Mouse (Mus musculus) MEL (cell line): ENCODE measurements around the gene Gm49378. TPM values are rescaled to one million over a fixed set of nuclear protein-coding genes. Genes with fewer than 3 reads are reported as not detected.

Source experiments
- DNase-seq: peaks from one replicate; pipeline ENCODE4 v3.0.0; 2011; ENCODE audit warnings: low read depth, low spot score
- H3K27ac ChIP-seq: 2 replicates; pipeline ENCODE4 v1.5.1; 2012; ENCODE audit warnings: low read depth, mild to moderate bottlenecking, control low read depth, low read length, moderate library complexity; ENCODE audit not compliant: control insufficient read depth
- H3K27me3 ChIP-seq, 2 experiments: fragments of 150-350 bp in 1 of 2; sonication (generic) in 1 of 2; 2 replicates each; pipeline ENCODE4 v1.6.1; 2012; ENCODE audit warnings: low read length in 2 of 2, mild to moderate bottlenecking in 2 of 2, improper control_type of control experiment in 1 of 2, moderate library complexity in 1 of 2; ENCODE audit not compliant: insufficient read depth in 2 of 2, control insufficient read depth in 1 of 2
- H3K36me3 ChIP-seq, 2 experiments: 2 replicates each; pipeline ENCODE4 v1.6.1; 2012 to 2014; ENCODE audit warnings: low read length in 2 of 2, improper control_type of control experiment in 1 of 2, inconsistent platforms in 1 of 2, mild to moderate bottlenecking in 1 of 2; ENCODE audit not compliant: insufficient read depth in 2 of 2, control insufficient read depth in 1 of 2
- H3K4me1 ChIP-seq, 2 experiments: fragments of 150-350 bp in 1 of 2; sonication (generic) in 1 of 2; 2 replicates each; pipeline ENCODE4 v1.6.1; 2012; ENCODE audit warnings: low read length in 2 of 2, improper control_type of control experiment in 1 of 2, mild to moderate bottlenecking in 1 of 2; ENCODE audit not compliant: insufficient read depth in 2 of 2, control insufficient read depth in 1 of 2
- H3K4me3 ChIP-seq, 2 experiments: fragments of 150-350 bp in 1 of 2; sonication (generic) in 1 of 2; 2 replicates each; pipeline ENCODE4 v1.5.1; 2012; ENCODE audit warnings: low read depth in 2 of 2, low read length in 2 of 2, mild to moderate bottlenecking in 2 of 2, moderate library complexity in 2 of 2, control low read depth in 1 of 2, improper control_type of control experiment in 1 of 2; ENCODE audit not compliant: control insufficient read depth in 1 of 2, insufficient read depth in 1 of 2
- H3K79me2 ChIP-seq: 2 replicates; pipeline ENCODE4 v1.6.1; 2012; ENCODE audit warnings: mild to moderate bottlenecking, low read length, moderate library complexity; ENCODE audit not compliant: control insufficient read depth, poor library complexity, insufficient read depth
- H3K9ac ChIP-seq: 2 replicates; pipeline ENCODE4 v1.6.1; 2012; ENCODE audit warnings: low read depth, mild to moderate bottlenecking, control low read depth, low read length, moderate library complexity; ENCODE audit not compliant: control insufficient read depth, poor library complexity, severe bottlenecking
- H3K9me3 ChIP-seq: fragments of 150-350 bp; sonication (generic); replicated peaks from 2 replicates; pipeline ENCODE4 v1.6.1; 2012; ENCODE audit warnings: mild to moderate bottlenecking, low read length, improper control_type of control experiment, moderate library complexity; ENCODE audit not compliant: insufficient read depth
- CHD1 ChIP-seq: IDR thresholded peaks from 2 replicates; pipeline ENCODE4 v1.6.1; 2012; ENCODE audit warnings: low read depth, mild to moderate bottlenecking, inconsistent platforms, low read length, improper control_type of control experiment
- CHD2 ChIP-seq: IDR thresholded peaks from 2 replicates; pipeline ENCODE4 v1.6.1; 2011; ENCODE audit warnings: low read length, improper control_type of control experiment
- E2F4 ChIP-seq: IDR thresholded peaks from 2 replicates; pipeline ENCODE4 v1.6.1; 2011; ENCODE audit warnings: low read depth, low read length, improper control_type of control experiment, borderline replicate concordance
- ELF1 ChIP-seq: IDR thresholded peaks from 2 replicates; pipeline ENCODE4 v1.6.1; 2014; ENCODE audit warnings: low read depth, mild to moderate bottlenecking, inconsistent platforms, low read length, improper control_type of control experiment, moderate library complexity
- ETS1 ChIP-seq: IDR thresholded peaks from 2 replicates; pipeline ENCODE4 v1.6.1; 2012; ENCODE audit warnings: low read depth, mild to moderate bottlenecking, inconsistent platforms, low read length, improper control_type of control experiment, moderate library complexity
- HCFC1 ChIP-seq: IDR thresholded peaks from 2 replicates; pipeline ENCODE4 v1.6.1; 2012; ENCODE audit warnings: low read depth, mild to moderate bottlenecking, inconsistent platforms, low read length, improper control_type of control experiment, moderate library complexity
- JUND ChIP-seq: IDR thresholded peaks from 2 replicates; pipeline ENCODE4 v1.6.1; 2011; ENCODE audit warnings: low read depth, mild to moderate bottlenecking, improper control_type of control experiment, low read length
- KAT2A ChIP-seq: conservative IDR thresholded peaks from 2 replicates; pipeline ENCODE4 v1.6.1; 2012; ENCODE audit warnings: low read depth, low read length, improper control_type of control experiment, inconsistent platforms
- MAFK ChIP-seq: IDR thresholded peaks from 2 replicates; pipeline ENCODE4 v1.6.1; 2011; ENCODE audit warnings: low read depth, mild to moderate bottlenecking, low read length, improper control_type of control experiment, borderline replicate concordance
- MAX ChIP-seq: IDR thresholded peaks from 2 replicates; pipeline ENCODE4 v1.6.1; 2011; ENCODE audit warnings: low read length, improper control_type of control experiment
- MAZ ChIP-seq: IDR thresholded peaks from 2 replicates; pipeline ENCODE4 v1.6.1; 2012; ENCODE audit warnings: low read depth, mild to moderate bottlenecking, inconsistent platforms, low read length, improper control_type of control experiment
- MEF2A ChIP-seq: IDR thresholded peaks from 2 replicates; pipeline ENCODE4 v1.6.1; 2014; ENCODE audit warnings: low read depth, mild to moderate bottlenecking, inconsistent platforms, low read length, improper control_type of control experiment; ENCODE audit not compliant: poor library complexity, insufficient replicate concordance, severe bottlenecking; ENCODE audit errors: extremely low read depth
- MXI1 ChIP-seq: IDR thresholded peaks from 2 replicates; pipeline ENCODE4 v1.6.1; 2011; ENCODE audit warnings: mild to moderate bottlenecking, low read depth, low read length, improper control_type of control experiment
- MYB ChIP-seq: IDR thresholded peaks from 2 replicates; pipeline ENCODE4 v1.6.1; 2011; ENCODE audit warnings: mild to moderate bottlenecking, low read depth, low read length, improper control_type of control experiment
- MYC ChIP-seq: IDR thresholded peaks from 2 replicates; pipeline ENCODE4 v1.6.1; 2011; ENCODE audit warnings: low read depth, mild to moderate bottlenecking, low read length, improper control_type of control experiment, moderate library complexity
- NELFE ChIP-seq: IDR thresholded peaks from 2 replicates; pipeline ENCODE4 v1.6.1; 2011; ENCODE audit warnings: low read depth, low read length, improper control_type of control experiment
- NRF1 ChIP-seq: IDR thresholded peaks from 2 replicates; pipeline ENCODE4 v1.6.1; 2014; ENCODE audit warnings: low read depth, mild to moderate bottlenecking, inconsistent platforms, low read length, improper control_type of control experiment, moderate library complexity; ENCODE audit not compliant: poor library complexity, insufficient read depth, severe bottlenecking
- POLR2AphosphoS5 ChIP-seq: IDR thresholded peaks from 2 replicates; pipeline ENCODE4 v1.6.1; 2012; ENCODE audit warnings: low read depth, borderline replicate concordance, mild to moderate bottlenecking, inconsistent platforms, low read length, moderate library complexity, mixed read lengths
- RAD21 ChIP-seq: IDR thresholded peaks from 2 replicates; pipeline ENCODE4 v1.6.1; 2011; ENCODE audit warnings: mild to moderate bottlenecking, low read depth, low read length, improper control_type of control experiment
- RCOR1 ChIP-seq: IDR thresholded peaks from 2 replicates; pipeline ENCODE4 v1.6.1; 2012; ENCODE audit warnings: low read depth, mild to moderate bottlenecking, inconsistent platforms, low read length, improper control_type of control experiment
- SIN3A ChIP-seq: IDR thresholded peaks from 2 replicates; pipeline ENCODE4 v1.6.1; 2012; ENCODE audit warnings: low read length, improper control_type of control experiment, inconsistent platforms
- TAL1 ChIP-seq: IDR thresholded peaks from 2 replicates; pipeline ENCODE4 v1.6.1; 2012; ENCODE audit warnings: mild to moderate bottlenecking, inconsistent platforms, low read length, moderate library complexity, mixed read lengths
- TCF12 ChIP-seq: IDR thresholded peaks from 2 replicates; pipeline ENCODE4 v1.6.1; 2014; ENCODE audit warnings: low read depth, mild to moderate bottlenecking, inconsistent platforms, low read length, improper control_type of control experiment, moderate library complexity
- UBTF ChIP-seq: IDR thresholded peaks from 2 replicates; pipeline ENCODE4 v1.6.1; 2012; ENCODE audit warnings: low read depth, mild to moderate bottlenecking, inconsistent platforms, low read length, improper control_type of control experiment, moderate library complexity, borderline replicate concordance; ENCODE audit not compliant: insufficient read depth
- USF1 ChIP-seq: IDR thresholded peaks from 2 replicates; pipeline ENCODE4 v1.6.1; 2014; ENCODE audit warnings: low read depth, mild to moderate bottlenecking, inconsistent platforms, low read length, improper control_type of control experiment, moderate library complexity
- ZKSCAN1 ChIP-seq: IDR thresholded peaks from 2 replicates; pipeline ENCODE4 v1.6.1; 2012; ENCODE audit warnings: low read depth, mild to moderate bottlenecking, inconsistent platforms, low read length, improper control_type of control experiment, moderate library complexity
- ZMIZ1 ChIP-seq: IDR thresholded peaks from 2 replicates; pipeline ENCODE4 v1.6.1; 2012; ENCODE audit warnings: low read depth, mild to moderate bottlenecking, inconsistent platforms, low read length, improper control_type of control experiment, moderate library complexity
- ZNF384 ChIP-seq: IDR thresholded peaks from 2 replicates; pipeline ENCODE4 v1.6.1; 2012; ENCODE audit warnings: low read depth, mild to moderate bottlenecking, inconsistent platforms, low read length, improper control_type of control experiment
- polyA plus RNA-seq, 2 experiments: library from polyadenylated mRNA; stranded (reverse) in 1 of 2; unstranded in 1 of 2; fragments of >175 nt in 1 of 2; fragments of >200 nt in 1 of 2; gene quantifications; 2 replicates each; pipeline versions ENCODE4 v1.2.1 to v1.2.4; 2012; ENCODE audit warnings: low replicate concordance in 2 of 2, low read depth in 1 of 2; ENCODE audit not compliant: insufficient read length in 2 of 2, insufficient read depth in 1 of 2, missing spikeins in 1 of 2
- total RNA-seq: library from RNA; depleted of rRNA; stranded (reverse); fragments of 300-350 nt; gene quantifications from 2 replicates; pipeline ENCODE4 v1.2.3, GENCODE M21; 2012

Gm49378 gene
- total and polyA plus RNA-seq, 3 experiments, result 4.6 TPM; not detected in 2

DNA sequence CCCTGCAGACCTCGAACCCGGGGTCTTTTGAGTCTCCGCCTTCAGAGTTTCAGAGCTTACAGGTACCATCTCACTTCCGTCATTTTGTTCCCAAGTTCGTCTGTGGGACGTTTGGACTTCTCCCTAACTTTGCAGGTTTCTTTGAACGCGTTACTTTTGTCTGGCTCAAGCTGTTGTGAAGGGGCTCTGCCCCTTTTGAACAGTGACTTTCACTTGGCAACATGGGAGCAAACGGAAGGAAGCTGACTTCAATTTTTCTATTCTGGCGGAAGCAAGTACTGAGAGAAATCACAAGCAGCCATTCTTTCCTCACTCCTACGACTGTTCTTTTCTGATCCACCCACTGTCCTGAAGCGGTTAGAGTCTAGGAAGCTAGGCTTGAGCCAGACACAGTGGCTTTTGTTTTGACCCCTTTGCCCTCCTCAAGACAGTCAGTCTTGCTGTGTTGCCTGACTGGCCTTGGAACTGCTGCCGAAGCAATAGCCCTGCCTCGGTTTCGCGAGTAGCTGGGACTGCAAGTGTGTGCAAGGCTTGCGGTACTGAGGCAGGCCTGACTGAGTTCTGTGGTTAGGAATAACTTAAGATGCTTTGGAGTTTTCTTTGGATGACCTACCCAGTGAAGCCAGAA lies 6.7 kb upstream of the Gm49378 start:
- Histone ChIP-seq H3K79me2 (peaks cover 42% of the 10 kb centered on the region), H3K27ac (no peak overlapping the region; the same call in 1 of the 2 replicates), H3K9me3 (no peaks in the 10 kb centered on the region), H3K9ac (peak overlapping the region; percentile 87), H3K4me3 (peak overlapping the region; percentile 76 to 83), H3K4me1 (peaks cover 0 to 14% of the 10 kb centered on the region in 2 experiments; a peak in 2 of 4 replicates), H3K36me3 (peaks cover 3 to 15% of the 10 kb centered on the region in 2 experiments; a peak in 3 of 4 replicates), H3K27me3 (no peaks in the 10 kb centered on the region)
- TF ChIP-seq TAL1, result no peak
- no peak for TF ChIP-seq ELF1
- TF ChIP-seq E2F4, result no peak
- TF ChIP-seq RCOR1, result no peak
- TF ChIP-seq MAX, result no peak
- no peak for TF ChIP-seq NELFE
- TF ChIP-seq CHD1, result no peak
- TF ChIP-seq MYB, result no peak
- TF ChIP-seq CHD2, result no peak
- TF ChIP-seq ZKSCAN1, result no peak
- no peak for TF ChIP-seq MEF2A
- no peak for TF ChIP-seq MYC
- no peak for TF ChIP-seq USF1
- TF ChIP-seq ZMIZ1, result no peak
- TF ChIP-seq JUND, result no peak
- no peak for TF ChIP-seq MXI1
- no peak for TF ChIP-seq MAZ
- TF ChIP-seq ZNF384, result no peak
- no peak for TF ChIP-seq UBTF
- DNase-seq, result peak; percentile 20

DNA sequence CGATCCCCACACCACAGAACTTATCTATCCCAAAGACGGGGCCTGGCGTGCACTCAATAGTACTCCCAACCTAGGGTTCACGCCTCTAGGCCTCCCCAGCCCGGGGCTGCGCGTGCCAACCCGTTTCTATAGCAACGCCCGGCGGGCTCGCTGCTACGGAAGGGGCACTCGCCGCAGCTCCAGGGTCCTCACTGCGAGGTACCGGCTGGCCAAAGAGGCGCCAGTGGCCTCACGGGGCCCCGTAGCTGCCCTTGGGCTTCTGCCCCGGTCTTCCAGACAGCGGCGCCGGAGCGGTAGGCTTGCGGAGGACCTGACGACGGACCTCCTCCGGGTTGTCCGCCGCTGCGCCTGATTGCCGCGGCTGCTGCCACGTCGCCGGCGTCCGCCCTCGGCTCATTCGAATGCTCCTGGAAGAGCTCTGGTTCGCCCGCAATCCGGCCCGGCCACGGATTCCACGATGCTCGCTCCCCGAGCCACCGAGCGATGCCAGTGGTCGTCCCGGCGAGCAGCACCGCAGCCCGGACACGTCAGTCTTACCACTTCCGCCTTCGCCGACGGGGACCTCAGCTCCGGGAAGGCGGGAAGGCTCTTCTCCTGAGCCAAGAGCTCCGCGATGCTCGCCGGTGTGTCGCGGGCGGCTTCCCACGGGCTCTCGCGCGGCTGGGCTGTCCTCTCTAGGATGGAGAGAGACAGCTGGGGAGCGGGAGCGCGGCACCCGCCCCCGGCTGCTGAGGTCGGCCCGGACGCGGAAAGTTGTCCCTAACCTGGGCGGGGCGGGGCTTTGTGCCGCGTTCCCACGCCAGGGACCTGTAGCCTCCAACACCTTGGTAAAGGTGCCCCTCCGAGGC lies 5.6 kb upstream of the Gm49378 start, which contains the start of gene Tm9sf1:
TSS of gene Tm9sf1 (minus strand) at position 747 of the 848 bp plus-strand sequence.
- H3K27ac ChIP-seq, result peak within 1 kb of the TSS; percentile 86
- DNase-seq, result peak; percentile 93
- H3K4me3 ChIP-seq, result peak within 1 kb of the TSS; percentile 76 to 83
- H3K9me3 ChIP-seq, result no peaks in the 10 kb centered on the region
- peaks cover 3 to 15% of the 10 kb centered on the region in 2 experiments; a peak in 3 of 4 replicates for H3K36me3 ChIP-seq
- peaks cover 0 to 14% of the 10 kb centered on the region in 2 experiments; a peak in 2 of 4 replicates for H3K4me1 ChIP-seq
- peaks cover 42% of the 10 kb centered on the region for H3K79me2 ChIP-seq
- no peaks in the 10 kb centered on the region for H3K27me3 ChIP-seq
- H3K9ac ChIP-seq, result peak within 1 kb of the TSS; percentile 87
- no peak for TF ChIP-seq MAFK
- TF ChIP-seq NRF1, result no peak
- TF ChIP-seq ETS1, result 0 out of 2 replicates have a peak, but pooled peaks have one; percentile 4
- 0 out of 2 replicates have a peak, but pooled peaks have one; percentile 29 for TF ChIP-seq MYC
- TF ChIP-seq SIN3A, result peak; percentile 30
- no peak for TF ChIP-seq JUND
- TF ChIP-seq MAX, result peak; percentile 99
- no peak for TF ChIP-seq RAD21
- TF ChIP-seq NELFE, result peak; percentile 62
- TF ChIP-seq KAT2A, result peak; percentile 69; the same call in 1 of the 2 replicates
- peak; percentile 86 for TF ChIP-seq ELF1
- TF ChIP-seq POLR2AphosphoS5, result no peak
- TF ChIP-seq TCF12, result 0 out of 2 replicates have a peak, but pooled peaks have one; percentile 9
- TF ChIP-seq UBTF, result peak; percentile 75; the same call in 1 of the 2 replicates
- no peak for TF ChIP-seq MAZ
- TF ChIP-seq MXI1, result peak; percentile 84
- TF ChIP-seq HCFC1, result peak; percentile 89
